Mouse (Mus musculus) heart, adult 18-20 months (tissue): ENCODE results near the gene Sox18. TPM values are rescaled to one million over a fixed set of nuclear protein-coding genes. Genes with fewer than 3 reads are reported as not detected.
A peak's percentile ranks its signal among the peaks of the same experiment; 100 is the strongest.

Experiments used
- DNase-seq, 2 experiments: peaks; one replicate each; pipeline ENCODE4 v3.0.0; 2021 to 2022; ENCODE audit warnings: mixed read lengths in 1 of 2
- total RNA-seq, 2 experiments: library from RNA; stranded (reverse); gene quantifications; 2 replicates each; pipeline ENCODE4 v1.2.3; 2021

The Sox18 gene
- total RNA-seq, 2 experiments from 2014 or later = 38.7 to 49.6 TPM

DNA sequence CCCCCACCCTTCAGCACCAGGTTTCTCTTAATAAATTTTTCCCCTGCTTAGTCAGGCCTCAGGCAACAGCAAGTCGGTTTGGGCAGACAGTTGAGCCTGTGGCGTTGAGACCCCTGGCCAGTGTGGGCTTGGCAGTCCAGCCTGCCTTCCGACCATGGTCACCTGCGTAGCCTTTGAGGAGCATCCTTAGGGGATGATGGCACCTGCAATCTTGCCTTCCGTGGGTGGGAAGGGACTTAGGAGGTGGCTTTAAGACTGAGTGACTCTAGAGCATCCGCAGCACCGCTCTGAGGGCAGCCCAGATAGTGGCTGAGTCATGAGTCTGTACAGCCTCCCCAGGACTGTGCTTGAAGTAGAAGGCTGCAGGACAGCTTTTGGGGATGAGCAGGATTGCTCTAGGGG, 9.3 kb upstream of the Sox18 start:
- no peak for DNase-seq

DNA sequence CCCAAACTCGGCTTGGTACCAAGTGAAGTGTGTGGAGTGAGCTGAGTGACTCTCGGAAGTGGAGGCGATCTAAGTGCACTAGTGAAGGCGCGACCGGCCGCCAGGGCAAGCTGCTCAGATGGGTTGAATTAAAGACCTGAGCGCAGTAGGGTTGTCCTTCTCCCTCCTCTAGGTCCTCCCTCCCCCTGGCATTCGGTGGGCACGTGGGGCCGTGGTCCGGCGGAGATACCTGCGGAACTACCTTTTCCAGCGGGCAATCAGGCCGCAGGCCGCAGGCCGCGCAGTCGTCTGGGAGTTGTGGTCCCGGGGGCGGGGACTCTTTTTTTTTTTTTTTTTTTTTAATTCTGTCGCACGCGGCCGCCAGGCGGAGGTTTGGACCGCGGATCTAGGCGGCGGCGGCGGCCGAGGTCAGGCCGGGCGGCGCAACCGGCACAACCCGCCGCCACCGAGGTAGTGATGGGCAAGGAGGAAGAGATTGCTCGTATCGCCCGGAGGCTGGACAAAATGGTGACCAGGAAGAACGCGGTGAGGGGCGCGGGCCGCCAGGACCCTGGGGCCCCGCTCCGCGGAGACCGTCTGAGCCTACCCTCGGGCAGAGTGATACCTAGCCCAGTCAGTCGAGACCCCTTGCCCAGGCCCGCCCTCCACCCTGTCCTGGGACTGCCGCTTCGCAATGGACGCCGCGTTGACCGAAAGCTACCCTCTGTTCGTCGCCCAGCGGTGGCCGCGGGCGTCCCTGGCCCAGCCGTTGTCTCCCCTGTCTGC, 8.7 kb upstream of the Sox18 start, which contains the start of gene Tcea2:
Gene Tcea2 (plus strand): TSS at position 360 of the 765 bp plus-strand sequence.
- DNase-seq = peak; percentile 79 to 84

DNA sequence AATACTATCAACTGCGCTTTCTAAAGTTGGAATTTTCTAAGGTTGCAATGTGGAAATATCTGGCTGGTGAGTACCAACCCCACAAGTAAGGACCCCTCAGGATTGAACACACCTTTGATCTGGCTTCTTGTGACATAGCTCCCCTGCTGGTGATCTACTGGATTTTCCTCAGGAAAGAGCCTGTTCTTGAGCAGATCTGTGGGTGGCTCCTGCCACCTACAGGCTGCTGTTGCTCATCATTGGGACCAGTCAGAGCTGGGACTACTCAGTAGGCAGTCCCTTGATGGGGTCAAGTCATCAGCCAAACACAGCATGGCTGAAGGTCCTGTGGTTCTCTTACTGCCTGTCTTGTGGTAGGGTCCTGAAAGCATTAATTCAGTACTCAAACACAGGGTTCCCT, 7.3 kb upstream of the Sox18 start:
- DNase-seq = peak; percentile 81 to 88

DNA sequence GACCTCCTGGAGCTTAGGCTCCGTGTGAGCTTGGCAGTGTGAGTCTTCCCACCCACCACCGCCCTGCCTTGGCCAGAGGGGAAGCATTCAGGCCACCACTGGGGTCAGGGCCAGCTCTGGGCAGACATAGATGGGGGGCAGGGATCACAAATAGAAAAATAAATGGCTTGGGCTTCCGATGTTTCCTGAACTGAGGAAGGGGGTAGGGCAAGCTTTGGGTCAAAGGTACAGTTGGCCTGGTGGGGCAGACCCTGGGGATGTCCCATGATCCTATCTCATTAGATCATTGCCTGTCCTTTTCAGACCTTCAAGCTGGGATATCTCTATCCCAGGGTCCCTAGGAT, 6.3 kb upstream of the Sox18 start:
- peak; percentile 32 to 56 for DNase-seq

DNA sequence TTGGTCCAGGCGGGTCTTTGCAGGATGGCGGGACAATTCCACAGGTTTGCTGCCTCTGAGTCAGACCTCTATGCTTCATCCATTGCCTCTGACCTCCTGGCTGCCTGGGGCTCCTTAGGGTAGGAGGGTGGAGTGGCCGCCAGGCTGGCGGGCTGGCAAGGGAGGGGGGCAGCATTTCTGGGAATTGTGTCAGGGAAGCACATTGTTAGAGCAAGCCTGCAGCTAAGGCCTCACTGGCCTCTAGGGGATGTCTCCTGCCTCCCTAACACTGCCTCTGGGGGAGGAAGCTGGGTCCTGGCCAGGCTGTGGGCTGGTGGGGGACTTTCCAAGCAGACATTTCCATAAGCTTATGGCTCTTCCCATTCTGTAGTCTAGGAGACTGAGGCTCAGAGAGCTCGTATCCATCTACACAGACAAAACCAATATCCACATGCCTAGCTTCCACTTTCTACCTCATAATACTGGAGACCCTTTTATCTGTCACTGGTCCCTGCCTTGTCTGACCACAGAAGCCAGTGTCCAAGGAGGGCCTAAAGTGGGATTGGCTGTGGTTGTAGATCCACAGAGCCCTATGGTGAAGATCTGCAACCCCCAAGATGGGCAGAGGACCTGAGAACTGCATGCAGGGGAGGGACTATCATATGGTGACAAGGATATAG, 5.8 kb upstream of the Sox18 start:
- DNase-seq = peak; percentile 59 to 88

DNA sequence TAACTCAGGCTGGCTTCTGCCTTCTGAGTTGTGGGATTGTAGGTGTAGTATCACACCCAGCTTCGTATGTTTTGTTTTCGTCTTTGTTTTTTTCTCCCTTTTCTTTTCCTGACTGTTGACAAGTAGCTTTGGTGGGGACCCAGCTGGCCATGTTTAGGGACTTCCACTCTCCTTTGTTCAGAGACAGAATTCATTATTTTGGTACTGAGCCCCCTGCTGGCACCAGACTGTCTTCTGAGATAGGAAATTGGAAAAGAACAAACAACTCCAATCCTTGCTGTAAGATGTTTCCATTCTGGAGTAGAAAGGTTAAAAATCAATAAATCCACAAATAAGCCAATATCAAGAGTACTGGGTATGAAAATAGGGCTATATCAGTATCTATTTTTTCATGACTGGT, 5.0 kb upstream of the Sox18 start:
- DNase-seq = peak in 1 of 2 experiments; percentile 27

DNA sequence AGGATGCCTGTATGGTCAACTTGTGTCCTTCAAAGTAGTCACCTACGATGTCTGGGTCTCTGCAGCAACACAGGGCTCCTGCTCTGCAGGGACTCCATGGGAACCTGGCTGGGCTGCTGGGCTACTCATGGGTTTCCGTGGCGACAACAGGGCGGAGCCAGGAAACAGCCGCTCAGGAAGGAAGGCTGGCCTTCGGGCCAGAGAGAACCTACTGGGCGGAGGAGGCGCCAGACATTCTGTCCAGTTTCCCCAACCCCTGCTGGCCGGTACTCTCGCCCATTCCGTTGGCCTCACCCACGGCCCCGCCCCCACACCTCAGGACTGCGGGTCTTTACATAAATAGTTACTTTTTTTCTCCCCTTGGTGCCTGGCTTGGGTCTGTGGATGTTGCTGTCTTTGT, 4.0 kb upstream of the Sox18 start:
- DNase-seq = peak; percentile 83 to 94

DNA sequence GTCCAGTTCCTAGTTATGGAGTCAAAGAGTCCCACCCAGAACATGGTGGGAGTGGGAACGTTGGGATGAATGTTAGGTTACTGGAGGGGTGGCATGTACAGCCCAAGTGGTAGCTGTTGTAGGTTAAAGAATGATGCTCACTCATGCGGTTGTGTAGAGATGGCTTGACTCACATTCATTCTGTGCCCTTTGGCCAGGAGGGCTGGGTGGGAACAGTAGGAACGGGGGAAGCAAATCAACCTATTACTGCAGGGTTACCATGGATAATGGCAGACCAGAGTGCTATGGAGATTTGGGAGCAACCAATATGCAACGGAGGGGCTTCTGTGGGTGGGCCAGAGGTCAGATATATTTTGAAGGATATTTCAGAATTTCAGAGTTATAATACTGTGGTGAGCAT, 3.5 kb upstream of the Sox18 start:
- DNase-seq = no peak

DNA sequence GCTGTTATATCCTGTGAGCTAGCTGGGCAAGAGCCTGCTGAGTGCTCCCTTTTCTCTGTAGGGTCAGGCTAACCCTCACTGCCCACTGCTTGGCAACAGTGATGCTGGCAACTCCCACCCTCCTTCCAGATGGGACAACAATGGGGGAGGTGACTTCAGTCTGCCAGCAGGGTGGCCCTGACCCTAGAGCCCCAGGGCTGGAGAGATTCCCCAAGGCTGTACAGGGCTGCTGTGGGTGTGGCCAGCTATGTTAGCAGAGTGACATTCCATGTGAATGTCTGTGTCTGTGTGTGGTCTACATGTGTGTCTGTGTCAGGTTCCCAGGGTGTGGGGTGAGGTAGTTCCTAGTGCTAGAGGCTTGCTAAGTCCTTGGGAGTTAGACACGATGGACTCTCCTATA, 2.1 kb upstream of the Sox18 start:
- peak; percentile 23 to 36 for DNase-seq

DNA sequence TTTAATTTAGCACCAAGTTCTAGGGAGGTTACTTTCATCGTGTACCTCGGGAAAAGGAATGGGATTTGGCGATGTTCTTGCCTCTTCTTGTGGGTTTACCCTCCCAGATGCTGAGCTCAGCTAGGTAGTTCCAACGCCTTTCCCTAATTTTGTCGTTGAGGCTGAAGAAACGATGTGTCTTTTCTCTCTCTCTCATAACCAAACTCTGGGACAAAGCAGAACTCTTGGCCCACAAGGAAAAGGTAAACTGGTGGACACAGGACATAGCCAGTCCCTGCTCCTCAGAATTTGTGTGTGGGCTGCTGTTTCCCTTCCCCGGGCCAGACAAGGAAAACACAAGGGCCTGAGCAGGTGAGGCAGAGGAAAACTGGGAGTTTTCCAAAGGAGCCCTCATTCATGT, 544 bp upstream of the Sox18 start:
- no peak for DNase-seq

DNA sequence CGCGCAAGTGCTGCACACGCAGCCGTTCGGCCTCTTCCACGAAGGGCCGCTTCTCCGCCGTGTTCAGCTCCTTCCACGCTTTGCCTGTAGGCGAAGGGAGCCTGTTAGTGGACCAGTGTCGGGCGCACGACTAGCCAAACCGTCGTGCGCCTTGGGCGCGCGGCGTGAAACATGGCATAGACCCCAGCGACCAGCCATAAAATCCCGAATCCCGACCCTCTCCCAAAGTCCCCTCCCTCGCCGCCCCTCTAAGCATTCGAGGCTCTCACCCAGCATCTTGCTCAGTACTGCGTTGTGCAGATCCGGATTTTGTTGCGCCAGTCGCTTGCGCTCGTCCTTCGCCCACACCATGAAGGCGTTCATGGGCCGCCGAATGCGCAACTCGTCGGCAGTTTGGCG, 528 bp downstream of the Sox18 start:
- peak in 1 of 2 experiments; percentile 22 for DNase-seq

DNA sequence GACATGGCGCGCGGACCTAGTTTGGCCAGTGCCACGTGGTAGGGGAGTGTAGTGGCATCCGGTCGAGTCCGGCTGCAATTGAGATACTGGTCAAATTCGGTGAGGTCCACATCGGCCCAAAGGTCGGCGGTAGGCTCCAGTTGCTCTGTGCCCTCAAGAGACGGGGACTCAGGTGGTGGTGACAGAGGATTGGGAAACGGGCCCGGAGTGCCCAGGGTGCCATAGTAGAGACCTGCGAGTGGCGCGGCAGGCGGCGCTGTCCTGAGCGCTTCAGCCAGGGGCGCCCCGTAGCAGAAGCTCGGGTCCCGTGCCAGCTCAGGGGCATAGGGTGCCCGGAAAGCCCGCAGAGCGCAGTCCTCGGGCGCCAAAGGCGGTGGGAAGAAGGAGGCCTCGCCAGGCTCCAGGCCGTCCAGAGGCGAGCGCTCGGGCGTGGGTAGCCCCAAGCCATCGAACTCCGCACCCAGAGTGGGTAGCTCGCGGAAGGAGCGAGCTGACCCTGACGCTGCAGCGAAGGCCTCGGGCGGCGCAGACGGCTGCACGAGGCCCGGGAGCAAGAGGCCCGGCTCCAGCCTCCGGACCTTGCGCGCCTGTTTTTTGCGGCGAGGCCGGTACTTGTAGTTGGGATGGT, 1.0 kb downstream of the Sox18 start:
- DNase-seq = peak; percentile 42

DNA sequence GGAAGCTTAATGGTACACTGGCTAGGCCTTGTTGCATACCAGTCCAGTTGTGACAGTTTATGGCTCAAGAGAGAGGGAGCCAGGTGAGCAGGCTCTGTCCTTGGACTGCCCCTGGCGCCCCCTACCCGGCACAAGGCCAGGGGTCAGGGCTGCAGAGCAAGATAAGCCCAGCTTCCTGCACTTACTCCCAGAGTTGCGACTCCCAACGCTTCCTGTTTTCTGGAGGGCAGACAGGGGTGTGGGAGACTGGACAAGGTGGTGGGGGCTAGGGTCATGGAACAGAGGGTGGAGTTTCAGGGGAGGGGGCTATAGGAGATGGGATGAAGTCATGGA, 8.2 kb downstream of the Sox18 start:
- peak; percentile 80 to 90 for DNase-seq

DNA sequence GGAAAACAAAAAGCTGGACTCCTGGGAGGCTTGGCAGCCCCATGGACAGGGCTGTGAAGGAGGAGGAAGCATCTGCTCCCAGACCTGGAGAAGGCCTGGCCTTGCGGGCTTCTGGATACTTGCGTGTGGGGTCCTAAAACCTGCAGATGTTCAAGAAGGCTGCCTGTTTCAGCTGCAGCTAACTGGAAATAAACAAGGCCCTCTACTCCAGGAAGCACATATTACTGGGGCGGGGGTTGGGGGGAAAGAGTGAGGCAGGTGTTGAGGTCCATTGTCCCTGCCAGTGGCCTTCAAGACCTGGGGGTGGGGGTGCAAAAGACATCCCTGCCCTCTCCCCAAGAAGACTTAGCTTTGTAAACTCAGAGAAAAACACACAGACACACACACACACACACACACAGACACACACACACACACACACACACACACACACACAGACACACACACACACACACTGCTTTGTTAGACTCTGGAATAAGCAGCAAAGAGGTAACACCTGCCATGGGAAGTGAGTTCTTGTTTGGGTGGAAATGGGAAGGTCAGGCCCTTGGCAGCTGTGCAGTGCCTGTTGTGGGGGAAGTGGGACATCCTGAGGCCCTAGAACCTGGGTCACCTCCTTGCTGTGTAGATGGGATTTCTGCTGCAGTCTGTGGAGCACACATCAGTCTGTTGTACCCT, 8.7 kb downstream of the Sox18 start:
- DNase-seq = peak in 1 of 2 experiments; percentile 81

DNA sequence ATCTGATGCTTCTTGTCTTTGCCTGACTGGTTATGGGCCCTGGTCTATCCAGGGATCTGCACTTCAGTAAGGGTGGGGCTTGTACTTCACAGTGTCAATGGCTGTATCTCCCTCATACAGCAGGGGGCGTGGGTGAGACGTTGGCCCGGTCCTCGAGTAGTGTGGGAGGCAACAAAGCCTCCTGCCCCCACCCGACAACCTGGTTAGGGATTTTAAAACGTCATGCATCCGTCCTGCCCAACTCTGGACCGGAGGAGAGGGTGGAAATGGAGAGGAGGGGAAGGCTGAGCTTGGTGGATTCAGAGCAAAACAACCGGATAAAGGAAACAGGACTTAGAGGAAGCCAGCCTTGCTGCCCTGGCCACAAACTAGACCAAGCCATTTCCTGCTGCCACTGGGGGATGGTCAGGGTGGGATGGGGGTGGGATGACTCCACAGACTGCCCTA, 11.8 kb downstream of the Sox18 start:
- DNase-seq = peak; percentile 92 to 95

DNA sequence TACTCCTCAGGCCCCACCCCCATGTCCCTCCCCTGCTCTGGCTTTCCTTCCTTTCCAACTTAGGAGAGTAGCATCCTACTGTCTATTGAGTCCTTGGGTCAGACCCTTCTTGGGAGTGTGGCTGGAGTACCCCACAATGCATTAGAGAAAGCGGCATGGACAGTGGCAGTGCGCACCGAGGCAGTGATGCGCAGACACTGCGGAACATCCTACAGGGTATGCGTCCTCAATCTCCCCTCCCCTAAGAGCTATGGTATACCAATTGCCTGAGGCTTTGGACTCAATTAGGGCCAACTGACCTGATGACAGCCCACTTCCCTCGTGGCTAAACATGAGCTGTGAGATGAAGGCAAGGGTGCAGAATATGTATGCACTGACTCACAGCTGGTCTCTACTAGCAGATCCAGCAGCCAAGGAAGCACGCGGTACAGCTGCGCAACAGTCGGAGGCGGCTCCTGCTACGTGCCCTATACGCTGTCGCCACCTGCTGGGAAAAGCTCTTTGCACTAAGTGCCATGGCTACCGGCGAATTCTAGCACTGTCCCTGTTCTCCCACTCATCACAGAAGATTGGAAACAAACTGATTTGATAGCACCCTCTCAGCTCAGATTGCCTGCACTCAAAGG, 12.4 kb downstream of the Sox18 start:
- peak; percentile 76 to 77 for DNase-seq

DNA sequence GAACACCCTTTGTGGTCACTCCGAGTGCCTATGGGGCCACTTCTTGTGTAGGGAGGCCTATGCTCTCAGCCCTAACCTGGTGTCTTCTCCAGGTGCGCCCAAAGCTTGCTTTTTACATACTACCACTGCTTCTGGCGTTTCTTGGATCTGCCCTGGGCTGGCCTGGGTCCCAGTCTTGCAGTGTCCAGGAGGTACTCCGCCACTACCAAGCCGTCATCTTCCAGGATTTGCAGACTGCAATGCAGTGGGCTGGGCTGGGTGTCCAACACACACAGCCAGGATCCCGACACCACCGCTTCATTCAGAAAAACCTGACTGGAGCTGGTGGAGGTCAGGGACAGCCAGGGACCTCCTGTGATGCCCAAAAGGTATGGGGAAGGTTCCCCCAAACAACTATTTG, 12.9 kb downstream of the Sox18 start:
- DNase-seq = no peak

DNA sequence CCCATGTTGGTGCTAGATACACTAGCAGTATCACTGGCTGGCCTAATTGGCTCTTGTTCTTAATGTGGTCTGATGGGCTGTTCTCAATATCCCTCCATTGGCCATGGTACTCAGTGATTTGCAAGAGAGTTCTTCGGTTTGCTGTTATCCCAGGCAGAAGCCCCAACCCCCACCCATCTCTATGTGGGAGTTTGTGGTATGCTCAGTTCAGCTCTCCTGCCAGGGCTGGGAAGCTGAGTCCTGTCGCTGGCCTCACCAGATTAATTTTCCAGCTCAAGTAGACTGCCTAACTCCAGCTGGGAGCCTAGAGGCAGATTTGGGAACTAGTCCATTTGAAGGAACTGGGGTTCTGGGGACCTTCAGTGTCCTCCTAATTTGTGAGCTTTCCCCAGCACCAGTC, 14.0 kb downstream of the Sox18 start:
- no peak for DNase-seq

DNA sequence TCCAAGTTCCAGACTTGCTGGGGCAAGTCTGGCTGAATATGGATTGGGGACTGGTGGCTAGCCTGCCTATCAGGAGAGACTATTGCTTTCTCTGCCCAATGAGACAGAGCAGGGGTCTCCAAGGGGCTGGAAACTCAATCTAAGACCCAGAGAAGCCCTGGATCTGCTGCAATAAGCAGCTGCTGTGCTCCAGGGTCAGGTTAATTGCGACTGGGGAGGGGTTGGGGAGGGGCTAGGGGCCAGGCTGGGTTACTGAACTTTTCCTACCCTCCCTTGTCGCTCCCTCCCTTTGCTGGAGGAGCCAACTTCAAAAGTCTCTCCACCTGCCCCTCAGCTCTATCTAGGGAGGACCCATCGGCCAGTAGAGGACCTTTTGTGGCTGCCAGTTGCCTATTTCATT, 14.7 kb downstream of the Sox18 start, which contains the start of gene Gm29797:
Gene Gm29797 (plus strand): TSS at position 301 of the 400 bp plus-strand sequence.
- DNase-seq = no peak

DNA sequence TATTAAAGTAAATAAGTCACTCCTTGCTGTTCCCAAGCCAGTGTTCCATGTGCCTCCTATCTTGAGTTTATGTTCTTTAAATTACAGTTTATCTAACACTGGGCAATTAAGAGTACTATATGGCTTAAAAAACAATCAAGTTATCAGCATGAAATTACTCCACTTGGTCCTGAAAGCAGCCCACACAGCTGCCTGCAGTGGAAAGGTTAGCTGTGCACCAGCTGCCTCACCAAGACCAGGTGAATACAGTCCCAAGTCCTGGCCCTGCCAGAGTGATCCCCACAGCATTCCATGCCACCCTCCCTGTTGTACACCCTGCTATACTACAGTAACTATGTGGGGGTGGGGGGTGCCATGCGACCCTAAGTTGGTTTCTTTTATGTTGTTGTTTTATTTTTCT, 17.9 kb downstream of the Sox18 start:
- no peak for DNase-seq

DNA sequence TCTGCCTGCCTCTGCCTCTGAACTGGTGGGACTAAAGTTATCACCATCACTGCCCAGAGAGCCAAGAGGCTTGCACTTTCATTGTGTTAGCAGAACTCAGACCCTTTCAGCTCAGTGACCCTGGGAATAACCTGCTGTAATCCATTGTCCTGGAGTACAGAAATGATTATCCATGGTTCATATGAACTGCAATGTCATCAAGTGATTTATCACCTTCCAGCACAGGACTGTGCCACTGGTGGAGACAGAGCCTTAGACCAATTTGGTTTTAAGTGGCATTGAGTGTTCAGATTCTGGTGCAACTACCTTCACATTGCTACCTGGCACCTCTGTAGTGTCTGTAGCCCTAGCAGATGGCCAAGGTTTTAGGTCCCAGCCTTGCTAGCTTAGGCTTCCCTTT, 18.4 kb downstream of the Sox18 start:
- DNase-seq = no peak

DNA sequence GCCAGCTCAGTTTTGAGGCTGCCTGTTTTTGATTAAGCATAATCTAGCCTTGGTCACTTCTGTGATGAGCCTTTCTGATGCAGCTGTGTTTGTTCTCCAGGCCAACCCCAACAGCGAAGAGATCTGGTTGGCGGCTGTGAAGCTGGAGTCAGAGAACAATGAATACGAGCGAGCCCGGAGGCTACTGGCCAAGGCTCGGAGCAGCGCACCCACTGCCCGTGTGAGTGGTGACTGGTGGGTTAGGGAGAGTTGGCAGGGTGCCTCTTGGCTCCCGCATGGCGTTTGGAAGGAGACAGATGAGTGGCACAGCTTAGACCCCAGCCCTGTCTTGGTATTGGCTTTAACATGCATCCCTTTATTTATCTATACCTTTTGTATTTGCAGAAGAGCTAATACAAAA, 22.5 kb downstream of the Sox18 start:
- DNase-seq = no peak
